Mouse (Mus musculus): ENCODE measurements around the gene Mrpl20.

Gene Mrpl20

GRCm38 (mm10) chr4:155802741-155803339 is at the start of gene Mrpl20:
Gene Mrpl20, plus strand, starts transcription at chr4:155802878.
- DNase-seq: no peak

GRCm38 (mm10) chr4:155757011-155757410 is 45.7 kb upstream of the Mrpl20 start:
- DNase-seq: no peak

- no peak for DNase-seq
Measured at GRCm38 (mm10) chr4:155759862-155760612, 42.6 kb upstream of the Mrpl20 start.

- DNase-seq: peak; percentile 94 to 99
Measured at GRCm38 (mm10) chr4:155760613-155761355, 41.9 kb upstream of the Mrpl20 start, which contains the start of gene Atad3a. Gene Atad3a, minus strand, starts transcription at chr4:155761093.

- no peak for DNase-seq
Measured at GRCm38 (mm10) chr4:155761356-155762099, 41.1 kb upstream of the Mrpl20 start.

GRCm38 (mm10) chr4:155762357-155762756 is 40.3 kb upstream of the Mrpl20 start:
- no peak for DNase-seq

- DNase-seq: no peak
Measured at GRCm38 (mm10) chr4:155769496-155769879, 33.2 kb upstream of the Mrpl20 start.

GRCm38 (mm10) chr4:155769880-155770512 is 32.7 kb upstream of the Mrpl20 start:
- DNase-seq: peak; percentile 93 to 98

- no peak for DNase-seq
Measured at GRCm38 (mm10) chr4:155770626-155771025, 32.1 kb upstream of the Mrpl20 start.

- DNase-seq: no peak
Measured at GRCm38 (mm10) chr4:155771706-155772105, 31.0 kb upstream of the Mrpl20 start.

GRCm38 (mm10) chr4:155772786-155773185 is 29.9 kb upstream of the Mrpl20 start:
- peak in 1 of 2 experiments; percentile 25 for DNase-seq

- DNase-seq: peak in 1 of 2 experiments; percentile 23
Measured at GRCm38 (mm10) chr4:155773335-155774078, 29.2 kb upstream of the Mrpl20 start.

- DNase-seq: peak; percentile 89 to 90
Measured at GRCm38 (mm10) chr4:155774280-155774754, 28.4 kb upstream of the Mrpl20 start, which contains the start of gene Vwa1. Gene Vwa1, minus strand, starts transcription at chr4:155774698.

GRCm38 (mm10) chr4:155774971-155775740 is 27.5 kb upstream of the Mrpl20 start:
- peak; percentile 54 to 62 for DNase-seq

GRCm38 (mm10) chr4:155775855-155776254 is 26.8 kb upstream of the Mrpl20 start:
- peak; percentile 75 to 76 for DNase-seq

GRCm38 (mm10) chr4:155776704-155777335 is 25.9 kb upstream of the Mrpl20 start:
- DNase-seq: no peak

- DNase-seq: peak in 1 of 2 experiments; percentile 26
Measured at GRCm38 (mm10) chr4:155777816-155778215, 24.9 kb upstream of the Mrpl20 start.

GRCm38 (mm10) chr4:155779498-155779897 is 23.2 kb upstream of the Mrpl20 start:
- DNase-seq: no peak

- DNase-seq: no peak
Measured at GRCm38 (mm10) chr4:155780895-155781294, 21.8 kb upstream of the Mrpl20 start.

Data from cerebellum, adult 18-20 months (tissue).